Mouse (Mus musculus): ENCODE measurements around the gene Abhd14a.

Gene Abhd14a

GRCm38 (mm10) chr9:106469317-106469716 lies 21.8 kb upstream of the Abhd14a start:
- DNase-seq (ENCODE audit: low spot score), result no peak

- no peak for DNase-seq (ENCODE audit: low spot score)
Observed at GRCm38 (mm10) chr9:106467746-106468145, 20.3 kb upstream of the Abhd14a start.

- no peak for DNase-seq (ENCODE audit: low spot score)
Observed at GRCm38 (mm10) chr9:106466721-106467120, 19.2 kb upstream of the Abhd14a start.

- no peak for DNase-seq (ENCODE audit: low spot score)
Observed at GRCm38 (mm10) chr9:106465571-106466200, 18.2 kb upstream of the Abhd14a start, which contains the start of gene Gpr62. Gene Gpr62 (minus strand): TSS chr9:106465938.

- DNase-seq (ENCODE audit: low spot score), result no peak
Observed at GRCm38 (mm10) chr9:106464751-106465541, 17.5 kb upstream of the Abhd14a start.

- no peak for DNase-seq (ENCODE audit: low spot score)
Observed at GRCm38 (mm10) chr9:106463122-106464063, 15.9 kb upstream of the Abhd14a start.

GRCm38 (mm10) chr9:106462430-106462800 lies 14.9 kb upstream of the Abhd14a start:
- no peak for DNase-seq (ENCODE audit: low spot score)

- DNase-seq (ENCODE audit: low spot score), result no peak
Observed at GRCm38 (mm10) chr9:106461641-106462429, 14.4 kb upstream of the Abhd14a start.

GRCm38 (mm10) chr9:106461026-106461415 lies 13.5 kb upstream of the Abhd14a start:
- DNase-seq (ENCODE audit: low spot score), result no peak

- no peak for DNase-seq (ENCODE audit: low spot score)
Observed at GRCm38 (mm10) chr9:106460401-106461025, 13.0 kb upstream of the Abhd14a start.

GRCm38 (mm10) chr9:106459946-106460345 lies 12.5 kb upstream of the Abhd14a start:
- DNase-seq (ENCODE audit: low spot score), result no peak

GRCm38 (mm10) chr9:106457920-106458319 lies 10.4 kb upstream of the Abhd14a start:
- DNase-seq (ENCODE audit: low spot score), result no peak

- no peak for DNase-seq (ENCODE audit: low spot score)
Observed at GRCm38 (mm10) chr9:106457163-106457559, 9.7 kb upstream of the Abhd14a start.

GRCm38 (mm10) chr9:106456325-106457162 lies 9.1 kb upstream of the Abhd14a start:
- no peak for DNase-seq (ENCODE audit: low spot score)

GRCm38 (mm10) chr9:106454888-106455681 lies 7.6 kb upstream of the Abhd14a start:
- DNase-seq (ENCODE audit: low spot score), result no peak

GRCm38 (mm10) chr9:106454071-106454761 lies 6.7 kb upstream of the Abhd14a start:
- no peak for DNase-seq (ENCODE audit: low spot score)

- no peak for DNase-seq (ENCODE audit: low spot score)
Observed at GRCm38 (mm10) chr9:106453271-106454070, 6.0 kb upstream of the Abhd14a start, which contains the start of gene Pcbp4. Gene Pcbp4 (plus strand): TSS chr9:106453291.

GRCm38 (mm10) chr9:106452821-106453220 lies 5.3 kb upstream of the Abhd14a start:
- DNase-seq (ENCODE audit: low spot score), result no peak

Measured in urinary bladder, postnatal 10 days (tissue).